Mouse (Mus musculus) layer of hippocampus, adult 9-10 months (tissue): ENCODE results near the gene Zfp182.

Experiments
- DNase-seq: peaks from one replicate; pipeline ENCODE4 v3.0.0; 2022; ENCODE audit warnings: low spot score

Gene Zfp182

GRCm38 (mm10) chrX:21061866-21062543, at the start of gene Zfp182:
TSS of gene Zfp182 (minus strand) at chrX:21062316.
- DNase-seq: peak; percentile 24

GRCm38 (mm10) chrX:21089867-21090239, 27.7 kb upstream of the Zfp182 start:
- DNase-seq: no peak

- peak; percentile 65 for DNase-seq
Observed at GRCm38 (mm10) chrX:21088983-21089866, 27.1 kb upstream of the Zfp182 start, which contains the start of gene Zfp300. TSS of gene Zfp300 (minus strand) at chrX:21089527.

- DNase-seq: no peak
Observed at GRCm38 (mm10) chrX:21088645-21088982, 26.5 kb upstream of the Zfp182 start.

- no peak for DNase-seq
Observed at GRCm38 (mm10) chrX:21068106-21068505, 6.0 kb upstream of the Zfp182 start, which contains the start of gene Spaca5. TSS of gene Spaca5 (plus strand) at chrX:21068406.

- DNase-seq: no peak
Observed at GRCm38 (mm10) chrX:21062544-21062890, 401 bp upstream of the Zfp182 start.

- no peak for DNase-seq
Observed at GRCm38 (mm10) chrX:21061460-21061859, 656 bp downstream of the Zfp182 start.

GRCm38 (mm10) chrX:20980901-20981300, 81.2 kb downstream of the Zfp182 start:
- DNase-seq: no peak
